Mouse (Mus musculus): Measurements from ENCODE around the gene Rbm7. TPM values are rescaled to one million over a fixed set of nuclear protein-coding genes. Genes with fewer than 3 reads are reported as not detected.
"Not testable (repeated sequence)": the region's sequence is repeated elsewhere in the genome, so short reads cannot be mapped to it uniquely, and the experiment has no call there.

Gene Rbm7
- polyA plus RNA-seq (2015; fragmentation: Nextera tagmentation; extraction: Ambion mirVana), result 92.8 and 107 TPM in 2 replicates

GRCm38 (mm10) chr9:48494817-48495547 is at the start of gene Rbm7, which contains the start of gene Gm5617:
Rbm7 (minus strand) TSS chr9:48495299.
Gm5617 (plus strand) TSS chr9:48495442.
- WGBS, result under 1% methylated on average over 72 of the region's 72 CpGs
- H3K27me3 ChIP-seq, result 0 out of 2 replicates have a peak, but pooled peaks cover 13% of the 10 kb centered on the region
- H3K27ac ChIP-seq, result peak within 1 kb of the TSS; percentile 94
- peaks cover 19% of the 10 kb centered on the region for H3K4me1 ChIP-seq (replicated peaks)
- peak within 1 kb of the TSS; percentile 90 for H3K9ac ChIP-seq (replicated peaks)
- H3K9me3 ChIP-seq, result no peaks in the 10 kb centered on the region
- peak within 1 kb of the TSS; percentile 68 for H3K4me3 ChIP-seq (replicated peaks)
- H3K36me3 ChIP-seq, result peaks cover 28% of the 10 kb centered on the region
- H3K4me2 ChIP-seq (replicated peaks), result peak within 1 kb of the TSS; percentile 78
- ATAC-seq, result peak; percentile 100

DNA sequence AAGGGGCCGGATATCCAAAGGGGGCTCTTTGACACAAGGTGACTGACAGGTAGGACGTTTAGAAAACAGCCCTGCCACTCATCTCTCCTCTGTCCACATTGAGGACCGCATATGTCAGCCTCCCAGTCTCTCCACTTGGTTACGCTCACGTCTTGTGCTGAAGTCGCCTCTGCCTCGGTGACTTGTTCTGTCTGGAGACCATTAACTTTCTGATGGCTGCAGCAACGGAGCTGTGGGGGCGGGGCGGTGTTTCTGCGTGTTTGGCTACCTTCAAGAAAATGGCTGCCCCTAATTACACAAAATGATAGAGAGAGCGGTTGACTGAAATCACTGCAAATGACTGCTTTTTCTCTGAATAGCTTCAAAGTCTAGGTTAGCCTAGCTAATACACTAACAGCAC is 43.6 kb upstream of the Rbm7 start:
- Histone ChIP-seq H3K27me3 (peaks cover 11% of the 10 kb centered on the region), H3K9me3 (peaks cover 7% of the 10 kb centered on the region; the same call in 1 of the 2 replicates), H3K4me2 (replicated peaks) (peak overlapping the region; percentile 55), H3K4me3 (replicated peaks) (peak overlapping the region; percentile 28), H3K4me1 (replicated peaks) (peaks cover 11% of the 10 kb centered on the region), H3K27ac (0 out of 2 replicates have a peak overlapping the region, but pooled peaks have one; percentile 35), H3K36me3 (no peaks in the 10 kb centered on the region), H3K9ac (replicated peaks) (peak overlapping the region; percentile 53; the same call in 1 of the 2 replicates)
- 10% methylated on average over 12 of the region's 12 CpGs for WGBS
- ATAC-seq, result peak; percentile 55; the same call in 1 of the 2 replicates

GRCm38 (mm10) chr9:48538044-48538645 is 43.0 kb upstream of the Rbm7 start:
- H3K27me3 ChIP-seq, result peaks cover 11% of the 10 kb centered on the region
- H3K27ac ChIP-seq, result 0 out of 2 replicates have a peak overlapping the region, but pooled peaks have one; percentile 35
- H3K4me1 ChIP-seq (replicated peaks), result peaks cover 11% of the 10 kb centered on the region
- under 1% methylated on average over 17 of the region's 17 CpGs for WGBS
- H3K36me3 ChIP-seq, result no peaks in the 10 kb centered on the region
- peaks cover 7% of the 10 kb centered on the region; the same call in 1 of the 2 replicates for H3K9me3 ChIP-seq
- peak; percentile 43; the same call in 1 of the 2 replicates for ATAC-seq
- peak overlapping the region; percentile 28 for H3K4me3 ChIP-seq (replicated peaks)
- H3K9ac ChIP-seq (replicated peaks), result peak overlapping the region; percentile 53; the same call in 1 of the 2 replicates
- peak overlapping the region; percentile 55 for H3K4me2 ChIP-seq (replicated peaks)

DNA sequence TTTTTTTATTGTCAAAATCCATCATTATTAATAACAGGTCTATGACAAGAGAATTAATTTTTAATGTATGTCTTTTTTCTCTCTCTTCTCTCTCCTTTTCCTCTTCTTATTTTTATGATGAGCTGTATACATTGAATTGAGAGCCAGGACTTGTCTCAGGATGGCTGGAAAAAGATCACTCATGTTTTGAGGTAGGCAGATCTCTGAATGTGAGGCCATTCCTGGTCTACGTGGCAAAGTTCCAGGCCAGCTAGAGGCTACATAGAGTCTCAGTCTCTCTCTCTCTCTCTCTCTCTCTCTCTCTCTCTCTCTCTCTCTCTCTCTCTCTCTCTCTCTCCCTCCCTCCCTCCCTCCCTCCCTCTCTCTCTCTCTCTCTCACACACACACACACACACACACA is 42.5 kb upstream of the Rbm7 start:
- Histone ChIP-seq H3K4me1 (replicated peaks) (peaks cover 11% of the 10 kb centered on the region), H3K4me2 (replicated peaks) (peak overlapping the region; percentile 55; the same call in 1 of the 2 replicates), H3K27me3 (peaks cover 11% of the 10 kb centered on the region)
- not testable (repeated sequence) for H3K9ac ChIP-seq (replicated peaks); ATAC-seq; H3K27ac ChIP-seq; H3K4me3 ChIP-seq (replicated peaks); H3K36me3 ChIP-seq; H3K9me3 ChIP-seq
- WGBS, result 16% methylated on average over 1 of the region's 1 CpGs

GRCm38 (mm10) chr9:48536414-48536813 is 41.3 kb upstream of the Rbm7 start:
- H3K4me1 ChIP-seq (replicated peaks), result peaks cover 11% of the 10 kb centered on the region
- no peak overlapping the region for H3K27ac ChIP-seq
- no peak for ATAC-seq
- 91% methylated on average over 1 of the region's 1 CpGs for WGBS
- no peak overlapping the region for H3K4me2 ChIP-seq (replicated peaks)
- H3K4me3 ChIP-seq (replicated peaks), result no peak overlapping the region
- no peaks in the 10 kb centered on the region for H3K36me3 ChIP-seq
- peaks cover 2% of the 10 kb centered on the region; the same call in 1 of the 2 replicates for H3K9me3 ChIP-seq
- peaks cover 11% of the 10 kb centered on the region for H3K27me3 ChIP-seq
- no peak overlapping the region for H3K9ac ChIP-seq (replicated peaks)

GRCm38 (mm10) chr9:48532730-48533129 is 37.6 kb upstream of the Rbm7 start:
- no peak overlapping the region for H3K4me2 ChIP-seq (replicated peaks)
- no peak for ATAC-seq
- no peaks in the 10 kb centered on the region for H3K36me3 ChIP-seq
- no peak overlapping the region for H3K4me3 ChIP-seq (replicated peaks)
- no peak overlapping the region for H3K27ac ChIP-seq
- no peaks in the 10 kb centered on the region for H3K27me3 ChIP-seq
- 91% methylated on average over 2 of the region's 2 CpGs for WGBS
- H3K4me1 ChIP-seq (replicated peaks), result no peaks in the 10 kb centered on the region
- no peak overlapping the region for H3K9ac ChIP-seq (replicated peaks)
- H3K9me3 ChIP-seq, result no peaks in the 10 kb centered on the region

- H3K36me3 ChIP-seq, result no peaks in the 10 kb centered on the region
- no peak overlapping the region for H3K27ac ChIP-seq
- no peak overlapping the region for H3K4me2 ChIP-seq (replicated peaks)
- WGBS, result 66% methylated on average over 3 of the region's 3 CpGs
- no peaks in the 10 kb centered on the region for H3K4me1 ChIP-seq (replicated peaks)
- H3K27me3 ChIP-seq, result no peaks in the 10 kb centered on the region
- no peak overlapping the region for H3K9ac ChIP-seq (replicated peaks)
- H3K9me3 ChIP-seq, result no peaks in the 10 kb centered on the region
- ATAC-seq, result no peak
- no peak overlapping the region for H3K4me3 ChIP-seq (replicated peaks)
These were observed 37.1 kb upstream of the Rbm7 start for GRCm38 (mm10) chr9:48532203-48532602.

DNA sequence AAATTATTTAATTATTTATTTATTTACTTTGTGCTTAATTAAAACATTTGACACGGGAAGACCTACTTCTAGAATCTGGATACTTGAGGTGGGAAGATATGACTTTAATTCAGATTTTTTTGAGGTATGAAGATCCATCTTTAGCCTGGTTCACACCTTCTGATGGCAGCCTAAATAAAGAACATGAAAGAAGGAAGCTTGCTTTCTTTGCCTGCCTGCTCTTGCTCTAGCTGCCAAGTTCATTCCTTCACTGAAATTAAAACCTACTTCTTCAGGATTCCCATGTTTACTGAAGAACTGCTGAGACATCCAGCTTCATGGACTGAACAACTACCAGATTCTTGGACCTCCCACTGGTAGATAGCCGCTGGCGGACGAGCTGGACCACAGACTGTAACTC is 36.2 kb upstream of the Rbm7 start:
- no peak overlapping the region for H3K9ac ChIP-seq (replicated peaks)
- no peaks in the 10 kb centered on the region for H3K4me1 ChIP-seq (replicated peaks)
- ATAC-seq, result no peak
- H3K27me3 ChIP-seq, result no peaks in the 10 kb centered on the region
- no peak overlapping the region for H3K4me2 ChIP-seq (replicated peaks)
- WGBS, result 82% methylated on average over 4 of the region's 4 CpGs
- H3K4me3 ChIP-seq (replicated peaks), result no peak overlapping the region
- no peak overlapping the region for H3K27ac ChIP-seq
- no peaks in the 10 kb centered on the region for H3K36me3 ChIP-seq
- H3K9me3 ChIP-seq, result no peaks in the 10 kb centered on the region

DNA sequence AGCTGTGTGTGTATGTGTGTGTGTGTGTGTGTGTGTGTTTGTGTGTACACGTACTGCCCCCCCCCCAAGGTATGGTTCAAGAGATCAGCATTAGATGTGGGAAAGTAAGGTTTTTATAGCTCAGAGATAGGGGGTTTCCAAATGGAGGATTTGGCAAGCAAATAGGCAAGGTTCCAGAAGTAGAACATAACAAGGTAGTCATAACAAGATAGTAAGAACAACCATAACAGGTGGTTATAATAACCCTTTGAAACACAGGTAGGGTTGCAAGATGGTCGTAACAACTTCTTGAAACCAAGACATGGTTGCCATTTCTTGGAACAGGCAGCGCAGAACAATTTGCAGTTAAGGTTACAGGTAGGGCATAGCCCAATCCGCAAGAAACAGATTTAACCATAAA is 31.4 kb upstream of the Rbm7 start:
- H3K36me3 ChIP-seq, result no peaks in the 10 kb centered on the region
- no peaks in the 10 kb centered on the region for H3K27me3 ChIP-seq
- no peak for ATAC-seq
- 94% methylated on average over 4 of the region's 4 CpGs for WGBS
- H3K27ac ChIP-seq, result no peak overlapping the region
- no peaks in the 10 kb centered on the region for H3K9me3 ChIP-seq
- no peaks in the 10 kb centered on the region for H3K4me1 ChIP-seq (replicated peaks)
- H3K4me3 ChIP-seq (replicated peaks), result no peak overlapping the region
- no peak overlapping the region for H3K9ac ChIP-seq (replicated peaks)
- no peak overlapping the region for H3K4me2 ChIP-seq (replicated peaks)

- WGBS, result 22% methylated on average over 1 of the region's 1 CpGs
- ATAC-seq, result no peak
- Histone ChIP-seq H3K4me1 (replicated peaks) (no peaks in the 10 kb centered on the region), H3K27ac (no peak overlapping the region), H3K36me3 (no peaks in the 10 kb centered on the region), H3K9ac (replicated peaks) (no peak overlapping the region), H3K27me3 (no peaks in the 10 kb centered on the region), H3K4me2 (replicated peaks) (no peak overlapping the region), H3K4me3 (replicated peaks) (no peak overlapping the region), H3K9me3 (no peaks in the 10 kb centered on the region)
These were observed 30.5 kb upstream of the Rbm7 start for GRCm38 (mm10) chr9:48525566-48525965.

DNA sequence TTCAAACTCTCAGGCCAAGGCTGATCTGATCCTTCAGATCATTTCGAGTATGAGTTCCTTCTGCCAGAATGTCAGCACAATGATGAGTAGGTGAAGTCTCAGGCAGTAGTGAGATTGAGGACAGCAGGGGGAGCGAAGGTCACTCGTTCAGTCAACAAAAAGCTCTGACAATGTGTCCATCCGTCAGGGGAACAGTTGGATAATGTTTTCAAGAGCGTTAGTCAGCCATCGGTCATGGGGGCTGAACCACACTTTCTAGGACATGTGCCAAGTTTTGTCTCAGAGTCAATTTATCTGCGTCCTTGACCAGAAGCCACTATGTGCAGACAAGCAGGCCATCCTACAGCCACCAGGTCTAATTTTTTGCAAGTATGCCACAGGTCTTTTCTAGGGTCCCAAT is 25.3 kb upstream of the Rbm7 start:
- not testable (repeated sequence) for H3K4me3 ChIP-seq (replicated peaks); H3K36me3 ChIP-seq; H3K9me3 ChIP-seq; H3K4me1 ChIP-seq (replicated peaks); H3K4me2 ChIP-seq (replicated peaks); H3K9ac ChIP-seq (replicated peaks); H3K27me3 ChIP-seq; ATAC-seq; H3K27ac ChIP-seq
- 34% methylated on average over 3 of the region's 7 CpGs for WGBS

DNA sequence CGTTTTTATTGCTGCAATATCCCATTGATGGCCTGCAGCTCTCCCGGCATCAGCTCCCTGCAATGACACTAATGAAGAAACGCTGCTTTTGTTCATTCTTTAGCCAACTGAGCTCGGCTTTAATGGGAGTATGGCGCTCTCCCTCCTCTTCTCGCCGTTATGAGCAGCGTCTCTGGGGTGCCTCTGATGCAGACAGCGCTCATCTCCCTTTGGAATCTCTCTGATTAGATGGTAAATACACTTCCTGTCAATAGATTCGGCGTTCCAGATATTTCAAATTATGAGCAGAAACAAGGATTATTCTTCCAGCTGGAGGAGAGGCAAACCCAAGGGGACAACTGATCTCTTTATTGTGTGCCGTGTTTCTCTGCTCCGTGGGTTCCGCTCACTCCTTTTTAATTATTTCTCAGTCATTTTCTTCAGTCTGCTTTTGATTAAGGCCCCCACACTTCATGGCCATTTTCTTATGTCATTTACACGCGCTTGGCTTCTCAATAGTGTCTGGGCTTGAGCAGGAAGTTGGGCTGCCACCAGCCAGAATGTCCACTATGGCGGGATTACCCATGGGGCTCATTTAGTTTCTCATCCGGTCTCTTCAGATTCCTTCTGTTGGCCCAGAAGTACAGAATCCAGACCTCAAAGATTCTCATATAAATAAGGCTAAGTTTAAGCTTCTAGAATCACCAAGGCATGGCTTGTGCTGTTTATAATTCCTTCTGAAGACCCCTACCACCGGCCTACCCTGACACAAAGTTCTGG is 22.5 kb upstream of the Rbm7 start:
- 51% methylated on average over 19 of the region's 19 CpGs for WGBS
- Histone ChIP-seq H3K9me3 (no peaks in the 10 kb centered on the region), H3K4me2 (replicated peaks) (peak overlapping the region; percentile 31), H3K36me3 (no peaks in the 10 kb centered on the region), H3K4me3 (replicated peaks) (no peak overlapping the region), H3K4me1 (replicated peaks) (peaks cover 9% of the 10 kb centered on the region), H3K9ac (replicated peaks) (no peak overlapping the region), H3K27ac (peak overlapping the region; percentile 61), H3K27me3 (no peaks in the 10 kb centered on the region)
- ATAC-seq, result no peak

Data from midbrain, embryonic 13.5 days (tissue).